Mouse (Mus musculus) neural tube, embryonic 12.5 days (tissue): ENCODE measurements around the gene Cxcl10. TPM values are rescaled to one million over a fixed set of nuclear protein-coding genes. Genes with fewer than 3 reads are reported as not detected.

ENCODE experiments used
- ATAC-seq: fragments of 200-750 bp; cut with Nextera tagmentation; 2 replicates; pipeline ENCODE4 v1.8.0; 2017; ENCODE audit warnings: low read depth, mild to moderate bottlenecking, moderate TSS enrichment, moderate library complexity; ENCODE audit not compliant: low FRiP score
- H3K27ac ChIP-seq: fragments of 300-500 bp; sonication (generic); 2 replicates; pipeline ENCODE4 v1.5.1; 2016
- H3K27me3 ChIP-seq: fragments of 300-500 bp; sonication (generic); replicated peaks from 2 replicates; pipeline ENCODE4 v1.6.1; 2016; ENCODE audit warnings: mild to moderate bottlenecking
- H3K36me3 ChIP-seq: fragments of 300-500 bp; sonication (generic); 2 replicates; pipeline ENCODE4 v1.6.1; 2016; ENCODE audit warnings: mild to moderate bottlenecking
- H3K4me1 ChIP-seq: fragments of 300-500 bp; sonication (generic); 2 replicates; pipeline ENCODE4 v1.6.1; 2016
- H3K4me2 ChIP-seq: fragments of 300-500 bp; sonication (generic); replicated peaks from 2 replicates; pipeline ENCODE4 v1.6.1; 2016; ENCODE audit warnings: mild to moderate bottlenecking
- H3K4me3 ChIP-seq: fragments of 300-500 bp; sonication (generic); 2 replicates; pipeline ENCODE4 v1.5.1; 2016
- H3K9ac ChIP-seq: fragments of 300-500 bp; sonication (generic); 2 replicates; pipeline ENCODE4 v1.6.1; 2016; ENCODE audit warnings: mild to moderate bottlenecking
- H3K9me3 ChIP-seq: fragments of 300-500 bp; sonication (generic); 2 replicates; pipeline ENCODE4 v1.6.1; 2016; ENCODE audit warnings: mild to moderate bottlenecking
- WGBS: fragments of 180-500 bp; shearing (Covaris S2); methylation state at CpG from one replicate; pipeline ENCODE4 v1.1.7; 2016; 5-methylcytosine and 5-hydroxymethylcytosine counted together
- polyA plus RNA-seq: library from polyadenylated mRNA; unstranded; fragments of >200 nt; fragmentation: Nextera tagmentation; extraction: Ambion mirVana; gene quantifications from 2 replicates; pipeline ENCODE4 v1.2.1, GENCODE M21; 2016

Gene Cxcl10
- polyA plus RNA-seq, 1 experiment from 2014 or later: 0.49 TPM

- Histone ChIP-seq H3K27me3 (no peaks in the 10 kb centered on the region), H3K4me3 (peak within 1 kb of the TSS; percentile 92), H3K9me3 (no peaks in the 10 kb centered on the region), H3K9ac (peak within 1 kb of the TSS; percentile 82), H3K36me3 (peaks cover 9% of the 10 kb centered on the region), H3K4me1 (peaks cover 11% of the 10 kb centered on the region), H3K4me2 (peak within 1 kb of the TSS; percentile 87), H3K27ac (peak within 1 kb of the TSS; percentile 42; the same call in 1 of the 2 replicates)
- peak; percentile 94 for ATAC-seq
- 2% methylated on average over 41 of the region's 41 CpGs for WGBS
Observed at GRCm38 (mm10) chr5:92309681-92310511, 38.8 kb downstream of the Cxcl10 start, which contains the start of gene Sdad1. Gene Sdad1, minus strand, starts transcription at chr5:92310479.

- no peak for ATAC-seq
- Histone ChIP-seq H3K4me1 (peaks cover 10% of the 10 kb centered on the region), H3K4me3 (no peak overlapping the region), H3K9me3 (no peaks in the 10 kb centered on the region), H3K36me3 (peaks cover 61% of the 10 kb centered on the region), H3K27me3 (no peaks in the 10 kb centered on the region), H3K27ac (no peak overlapping the region), H3K4me2 (no peak overlapping the region), H3K9ac (no peak overlapping the region)
- WGBS: 85% methylated on average over 3 of the region's 3 CpGs
Observed at GRCm38 (mm10) chr5:92304291-92304690, 44.4 kb downstream of the Cxcl10 start.

DNA sequence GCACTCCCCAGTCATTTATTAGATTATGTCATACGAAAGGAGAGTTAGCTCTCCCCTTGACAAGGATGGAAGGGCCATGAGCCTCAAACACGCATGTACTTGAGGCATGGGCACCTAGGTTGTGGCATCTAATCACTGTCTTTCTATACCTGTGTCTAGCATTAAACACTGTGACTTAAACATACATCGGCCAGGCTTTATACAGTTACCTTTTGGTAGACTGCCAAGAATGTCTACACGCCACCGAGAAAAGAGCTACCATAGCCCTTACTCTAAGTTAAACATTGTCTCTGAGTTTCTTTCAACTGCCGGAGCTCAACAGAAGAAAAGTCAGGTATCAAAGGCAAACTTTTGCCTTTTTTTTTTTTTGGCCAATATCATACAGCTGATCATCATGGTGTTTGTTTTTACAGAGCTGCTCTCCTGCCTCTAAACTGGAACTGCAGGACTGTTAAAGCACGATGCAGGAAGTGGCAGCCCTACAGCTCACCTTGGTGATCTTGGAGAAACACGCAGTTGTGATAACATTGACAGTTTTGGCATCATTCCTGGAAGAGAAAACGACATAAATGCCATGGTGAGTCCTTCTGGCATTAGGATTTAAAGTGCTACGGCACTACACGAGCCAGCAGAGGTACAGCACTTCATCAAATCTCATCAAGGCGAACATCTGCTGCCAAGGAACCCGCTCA, 46.4 kb downstream of the Cxcl10 start:
- no peaks in the 10 kb centered on the region for H3K4me1 ChIP-seq
- no peaks in the 10 kb centered on the region for H3K9me3 ChIP-seq
- no peak overlapping the region for H3K27ac ChIP-seq
- H3K27me3 ChIP-seq: no peaks in the 10 kb centered on the region
- H3K4me3 ChIP-seq: no peak overlapping the region
- no peak overlapping the region for H3K4me2 ChIP-seq
- no peak for ATAC-seq
- 93% methylated on average over 13 of the region's 13 CpGs for WGBS
- H3K9ac ChIP-seq: no peak overlapping the region
- peaks cover 77% of the 10 kb centered on the region for H3K36me3 ChIP-seq

Other genes with a start within 250 kb of the Cxcl10 start
- gene Uso1, start 211.0 kb downstream of the Cxcl10 start, polyA plus RNA-seq: 52.3 and 53.1 TPM in 2 replicates
- gene U90926, start 133.5 kb downstream of the Cxcl10 start, polyA plus RNA-seq: not detected in 2 replicates
- gene Ppef2, start 92.6 kb downstream of the Cxcl10 start, polyA plus RNA-seq: 0.20 TPM in 1 of 2 replicates, not detected in the other
- gene Naaa, start 70.7 kb downstream of the Cxcl10 start, polyA plus RNA-seq: 7.2 and 8.5 TPM in 2 replicates
- 33.6 and 35.0 TPM in 2 replicates for gene Sdad1, start 38.4 kb downstream of the Cxcl10 start, polyA plus RNA-seq
- gene Cxcl9, start 20.8 kb downstream of the Cxcl10 start, polyA plus RNA-seq: not detected in 2 replicates
- 9.0 and 9.7 TPM in 2 replicates for gene Art3, start 17.1 kb downstream of the Cxcl10 start, polyA plus RNA-seq
- gene Nup54, start 86.3 kb upstream of the Cxcl10 start, polyA plus RNA-seq: 50.4 and 53.6 TPM in 2 replicates
- 16.1 and 17.8 TPM in 2 replicates for gene Scarb2, start 157.9 kb upstream of the Cxcl10 start, polyA plus RNA-seq
- gene Fam47e, start 206.2 kb upstream of the Cxcl10 start, polyA plus RNA-seq: not detected in 2 replicates